Mouse (Mus musculus) erythroid progenitor cell, adult 5-6 weeks (primary cell): ENCODE measurements around the gene Elane. TPM values are rescaled to one million over a fixed set of nuclear protein-coding genes. Genes with fewer than 3 reads are reported as not detected.
A peak's percentile ranks its signal among the peaks of the same experiment; 100 is the strongest.

Source experiments
- ATAC-seq: replicated peaks from 2 replicates; pipeline ENCODE4 v1.8.0; 2016; ENCODE audit warnings: moderate number of reproducible peaks, mild to moderate bottlenecking, moderate TSS enrichment, inconsistent platforms; ENCODE audit not compliant: poor library complexity, low FRiP score, severe bottlenecking
- total RNA-seq, 2 experiments: library from RNA; stranded (forward) in 1 of 2; stranded (reverse) in 1 of 2; fragments of 150-400 nt in 1 of 2; fragments of 186-747, 209-891 nt in 1 of 2; gene quantifications; 2 replicates each; pipeline versions ENCODE4 v1.2.3 to v1.2.4; 2015 to 2017; ENCODE audit warnings: low replicate concordance in 2 of 2

The Elane gene
- total RNA-seq, 2 experiments from 2014 or later, result 166 to 613 TPM

- peak; percentile 71 for ATAC-seq
Observed at GRCm38 (mm10) chr10:79926491-79927323, 40.7 kb downstream of the Elane start, which contains the start of gene Arid3a. Arid3a (plus strand) TSS chr10:79927043.

- ATAC-seq, result no peak
Observed at GRCm38 (mm10) chr10:79927324-79928029, 41.4 kb downstream of the Elane start.

- no peak for ATAC-seq
Observed at GRCm38 (mm10) chr10:79928030-79928694, 42.1 kb downstream of the Elane start.

GRCm38 (mm10) chr10:79928907-79929701 is 43.1 kb downstream of the Elane start:
- ATAC-seq, result no peak

- no peak for ATAC-seq
Observed at GRCm38 (mm10) chr10:79929967-79930825, 44.1 kb downstream of the Elane start.

- ATAC-seq, result no peak
Observed at GRCm38 (mm10) chr10:79930826-79931186, 44.8 kb downstream of the Elane start.

- ATAC-seq, result no peak
Observed at GRCm38 (mm10) chr10:79931797-79932196, 45.8 kb downstream of the Elane start.

- no peak for ATAC-seq
Observed at GRCm38 (mm10) chr10:79932736-79933135, 46.7 kb downstream of the Elane start.

- ATAC-seq, result no peak
Observed at GRCm38 (mm10) chr10:79933145-79933679, 47.2 kb downstream of the Elane start.

GRCm38 (mm10) chr10:79933861-79934260 is 47.8 kb downstream of the Elane start:
- ATAC-seq, result no peak

GRCm38 (mm10) chr10:79934272-79934721 is 48.2 kb downstream of the Elane start:
- no peak for ATAC-seq

- ATAC-seq, result no peak
Observed at GRCm38 (mm10) chr10:79934794-79935569, 48.9 kb downstream of the Elane start.

- ATAC-seq, result peak; percentile 20
Observed at GRCm38 (mm10) chr10:79936284-79936910, 50.4 kb downstream of the Elane start.

GRCm38 (mm10) chr10:79936911-79937441 is 50.9 kb downstream of the Elane start:
- ATAC-seq, result peak; percentile 86
